Mouse (Mus musculus) hindbrain, embryonic 14.5 days (tissue): ENCODE data around the gene Exoc3l. TPM values are rescaled to one million over a fixed set of nuclear protein-coding genes. Genes with fewer than 3 reads are reported as not detected.
A peak's percentile ranks its signal among the peaks of the same experiment; 100 is the strongest.

ENCODE experiments used
- ATAC-seq: fragments of 200-750 bp; cut with Nextera tagmentation; 2 replicates; pipeline ENCODE4 v1.8.0; 2017; ENCODE audit warnings: moderate number of reproducible peaks, mild to moderate bottlenecking, moderate TSS enrichment, moderate library complexity; ENCODE audit not compliant: low FRiP score
- DNase-seq: peaks from one replicate; pipeline ENCODE4 v3.0.0-alpha.2; 2015; ENCODE audit warnings: low spot score
- H3K27ac ChIP-seq: fragments of 300-500 bp; sonication (generic); 2 replicates; pipeline ENCODE4 v1.5.1; 2014; ENCODE audit warnings: mild to moderate bottlenecking, moderate library complexity
- H3K27me3 ChIP-seq: fragments of 300-500 bp; sonication (generic); 2 replicates; pipeline ENCODE4 v1.6.1; 2014; ENCODE audit warnings: mild to moderate bottlenecking, low read length, mixed read lengths; ENCODE audit not compliant: control insufficient read depth, insufficient read depth
- H3K36me3 ChIP-seq: fragments of 300-500 bp; sonication (generic); replicated peaks from 2 replicates; pipeline ENCODE4 v1.6.1; 2014; ENCODE audit not compliant: control insufficient read depth, insufficient read depth
- H3K4me1 ChIP-seq: fragments of 300-500 bp; sonication (generic); replicated peaks from 2 replicates; pipeline ENCODE4 v1.6.1; 2014; ENCODE audit warnings: antibody characterized with exemption, low read length, mixed read lengths; ENCODE audit not compliant: control insufficient read depth, insufficient read depth
- H3K4me2 ChIP-seq: fragments of 300-500 bp; sonication (generic); replicated peaks from 2 replicates; pipeline ENCODE4 v1.6.1; 2014; ENCODE audit warnings: mild to moderate bottlenecking, moderate library complexity
- H3K4me3 ChIP-seq: fragments of 300-500 bp; sonication (generic); replicated peaks from 2 replicates; pipeline ENCODE4 v1.5.1; 2014; ENCODE audit warnings: mild to moderate bottlenecking, low read length
- H3K9ac ChIP-seq: fragments of 300-500 bp; sonication (generic); 2 replicates; pipeline ENCODE4 v1.6.1; 2014
- H3K9me3 ChIP-seq: fragments of 300-500 bp; sonication (generic); 2 replicates; pipeline ENCODE4 v1.6.1; 2016; ENCODE audit warnings: low read length; ENCODE audit not compliant: control insufficient read depth
- WGBS: fragments of 180-500 bp; shearing (Covaris S2); extraction: QIAGEN DNeasy Blood & Tissue Kit; methylation state at CpG from one replicate; pipeline ENCODE4 v1.1.7; 2014; 5-methylcytosine and 5-hydroxymethylcytosine counted together
- polyA plus RNA-seq: library from polyadenylated mRNA; unstranded; fragments of >200 nt; fragmentation: Nextera tagmentation; extraction: Ambion mirVana; gene quantifications from 2 replicates; pipeline ENCODE4 v1.2.1, GENCODE M21; 2014

The Exoc3l gene
- polyA plus RNA-seq, 1 experiment from 2014 or later, result 12.2 TPM

GRCm38 (mm10) chr8:105266775-105267174, 29.1 kb downstream of the Exoc3l start:
- H3K4me3 ChIP-seq, result no peak overlapping the region
- H3K36me3 ChIP-seq, result no peaks in the 10 kb centered on the region
- H3K27me3 ChIP-seq, result peaks cover 88% of the 10 kb centered on the region
- no peak for DNase-seq
- no peak overlapping the region for H3K9ac ChIP-seq
- H3K27ac ChIP-seq, result no peak overlapping the region
- ATAC-seq, result no peak
- no peak overlapping the region for H3K4me2 ChIP-seq
- H3K9me3 ChIP-seq, result no peaks in the 10 kb centered on the region
- H3K4me1 ChIP-seq, result peaks cover 25% of the 10 kb centered on the region
- 11% methylated on average over 13 of the region's 13 CpGs for WGBS

GRCm38 (mm10) chr8:105265128-105265527, 30.8 kb downstream of the Exoc3l start:
- peak overlapping the region; percentile 42 for H3K4me3 ChIP-seq
- peak overlapping the region; percentile 76 for H3K4me2 ChIP-seq
- 14% methylated on average over 10 of the region's 10 CpGs for WGBS
- H3K4me1 ChIP-seq, result peaks cover 19% of the 10 kb centered on the region
- H3K9ac ChIP-seq, result no peak overlapping the region
- H3K9me3 ChIP-seq, result no peaks in the 10 kb centered on the region
- H3K27me3 ChIP-seq, result peaks cover 88% of the 10 kb centered on the region
- no peaks in the 10 kb centered on the region for H3K36me3 ChIP-seq
- no peak for DNase-seq
- no peak overlapping the region for H3K27ac ChIP-seq
- no peak for ATAC-seq

DNA sequence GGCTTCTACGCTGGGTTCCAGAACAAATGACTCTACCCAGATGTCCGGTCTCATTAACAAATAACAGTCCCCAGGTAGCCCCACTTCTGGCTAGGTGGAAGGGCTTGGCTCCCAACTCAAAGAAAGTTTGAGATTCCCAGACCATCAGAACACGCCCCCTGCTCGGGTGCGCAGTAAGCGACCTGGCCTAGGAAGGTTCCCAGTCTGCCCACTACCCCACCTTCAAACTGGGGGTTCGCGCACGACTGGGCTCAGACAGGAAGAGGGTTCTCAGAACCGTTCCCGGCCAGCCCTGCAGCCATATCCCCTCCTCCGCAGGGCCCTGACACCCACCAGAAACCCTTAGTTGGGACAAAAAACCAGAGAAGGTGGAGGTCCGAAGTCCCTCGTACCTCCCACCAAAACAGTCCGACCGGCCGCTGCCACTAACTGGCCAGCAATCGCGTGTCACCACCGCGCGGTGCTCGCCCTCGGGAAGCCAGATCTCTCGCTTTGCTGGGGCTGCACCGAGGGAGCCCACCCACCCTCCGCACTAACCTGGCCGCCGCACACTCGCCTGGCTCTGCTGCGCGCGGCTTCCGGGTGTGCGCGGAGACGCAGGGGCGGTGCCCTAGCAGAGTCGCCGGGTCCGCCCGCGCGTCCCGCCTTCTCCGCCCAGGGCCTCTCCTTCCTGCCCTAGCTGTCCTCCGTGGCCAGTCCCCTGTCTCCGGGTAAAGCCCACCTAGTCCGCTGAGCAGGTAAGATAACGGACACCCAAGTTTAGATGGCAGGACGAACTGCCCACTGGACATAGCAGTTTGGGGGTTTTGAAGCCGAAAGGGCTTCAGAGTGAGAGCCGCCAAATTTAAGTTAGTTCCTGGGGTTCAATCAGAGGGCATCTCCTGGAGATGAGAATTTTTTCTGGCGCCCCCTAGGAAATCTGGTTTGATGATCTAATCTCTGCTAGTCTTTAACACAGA, 31.6 kb downstream of the Exoc3l start, which contains the start of the genes Tradd and Fbxl8:
Gene Tradd (minus strand): TSS at position 586 of the 959 bp plus-strand sequence.
Gene Fbxl8 (plus strand): TSS at position 625 of the 959 bp plus-strand sequence.
- Histone ChIP-seq H3K9me3 (no peaks in the 10 kb centered on the region), H3K36me3 (no peaks in the 10 kb centered on the region), H3K27ac (no peak within 1 kb of the TSS), H3K9ac (peak within 1 kb of the TSS; percentile 58), H3K4me2 (peak within 1 kb of the TSS; percentile 76), H3K27me3 (peaks cover 87% of the 10 kb centered on the region), H3K4me1 (peaks cover 13% of the 10 kb centered on the region), H3K4me3 (peak within 1 kb of the TSS; percentile 42)
- no peak for DNase-seq
- no peak for ATAC-seq
- WGBS, result 2% methylated on average over 53 of the region's 54 CpGs

- DNase-seq (no peak), ATAC-seq (no peak)
- Histone ChIP-seq H3K27ac (no peak overlapping the region), H3K36me3 (no peaks in the 10 kb centered on the region), H3K4me3 (0 out of 2 replicates have a peak overlapping the region, but pooled peaks have one; percentile 42), H3K4me1 (peaks cover 18% of the 10 kb centered on the region; the same call in 1 of the 2 replicates), H3K4me2 (peak overlapping the region; percentile 76; the same call in 1 of the 2 replicates), H3K9ac (0 out of 2 replicates have a peak overlapping the region, but pooled peaks have one; percentile 58), H3K27me3 (peaks cover 92% of the 10 kb centered on the region), H3K9me3 (no peaks in the 10 kb centered on the region)
- 40% methylated on average over 16 of the region's 16 CpGs for WGBS
Observed at GRCm38 (mm10) chr8:105263244-105263912, 32.5 kb downstream of the Exoc3l start.

DNA sequence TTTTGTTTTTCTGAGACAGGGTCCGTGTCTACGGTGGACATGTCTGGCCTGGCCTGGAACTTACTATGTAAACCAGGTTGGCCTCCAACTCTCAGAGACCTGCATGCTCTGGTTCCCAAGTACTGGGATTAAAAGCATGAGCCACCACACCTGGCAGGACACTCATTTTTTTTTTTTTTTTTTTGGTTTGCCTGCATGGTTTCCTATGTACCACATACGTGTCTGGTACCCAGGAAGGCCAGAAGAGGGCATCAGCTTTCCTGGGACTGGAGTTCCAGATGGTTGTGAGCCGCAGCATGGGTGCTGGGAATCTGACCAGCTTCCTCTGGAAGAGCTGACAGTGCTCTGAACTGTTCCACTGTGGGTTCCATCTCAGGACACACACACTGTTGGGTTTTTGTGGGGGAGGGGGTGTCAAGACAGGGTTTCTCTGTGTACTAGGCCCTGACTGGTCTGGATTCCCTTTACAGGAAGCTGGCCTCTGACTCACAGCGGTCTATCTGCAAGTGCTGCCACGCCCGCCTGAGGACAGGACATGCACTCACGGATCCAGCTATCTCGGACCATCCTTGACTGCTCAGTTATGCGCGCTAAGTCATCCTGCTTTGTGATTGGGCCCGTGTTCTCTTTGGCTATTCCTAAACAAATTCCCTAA, 34.4 kb downstream of the Exoc3l start:
- ATAC-seq (no peak), DNase-seq (no peak)
- Histone ChIP-seq H3K27me3 (peaks cover 90% of the 10 kb centered on the region), H3K9me3 (no peaks in the 10 kb centered on the region), H3K9ac (no peak overlapping the region), H3K36me3 (no peaks in the 10 kb centered on the region), H3K4me2 (no peak overlapping the region), H3K27ac (no peak overlapping the region), H3K4me3 (no peak overlapping the region), H3K4me1 (peaks cover 11% of the 10 kb centered on the region; the same call in 1 of the 2 replicates)
- 85% methylated on average over 12 of the region's 12 CpGs for WGBS

DNA sequence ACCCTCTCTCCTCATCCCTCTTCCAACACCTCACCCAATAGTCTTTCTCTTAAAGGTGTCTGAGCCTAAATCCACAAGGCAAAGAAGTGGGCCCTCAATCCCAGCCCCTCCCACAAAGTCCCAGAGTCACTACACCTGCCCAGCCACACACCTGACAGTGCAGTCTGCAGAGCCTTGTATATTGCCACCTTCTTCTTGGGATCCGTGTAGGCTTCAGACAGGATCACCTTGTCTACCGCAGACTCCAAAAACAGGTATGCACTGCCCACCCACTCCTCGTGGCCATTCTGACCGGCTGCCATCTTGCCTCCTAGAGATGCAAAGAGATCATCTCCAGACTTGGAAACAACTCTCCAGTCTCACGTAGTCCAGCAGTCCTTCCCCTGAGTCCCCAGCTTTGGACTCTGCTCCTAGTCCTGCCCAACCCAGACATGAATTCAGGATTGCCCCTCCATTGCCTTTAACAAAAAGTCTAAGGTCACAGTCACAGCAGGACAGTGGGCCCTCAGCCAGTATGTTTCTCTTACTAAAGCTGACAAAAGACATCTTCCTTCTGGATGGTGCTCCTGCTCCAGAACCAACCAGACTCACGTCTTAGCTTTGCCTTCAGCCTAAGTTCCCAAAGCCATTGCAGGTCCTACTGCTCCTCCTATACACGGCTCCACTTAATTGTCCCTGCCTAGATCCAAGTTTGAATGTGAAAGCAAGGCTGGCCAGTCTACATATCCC, 35.4 kb downstream of the Exoc3l start:
- Histone ChIP-seq H3K9me3 (no peaks in the 10 kb centered on the region), H3K36me3 (no peaks in the 10 kb centered on the region), H3K27ac (no peak overlapping the region), H3K4me3 (no peak overlapping the region), H3K4me1 (peaks cover 11% of the 10 kb centered on the region; the same call in 1 of the 2 replicates), H3K9ac (no peak overlapping the region), H3K27me3 (peaks cover 90% of the 10 kb centered on the region), H3K4me2 (no peak overlapping the region)
- 52% methylated on average over 7 of the region's 7 CpGs for WGBS
- no peak for ATAC-seq
- DNase-seq, result no peak

DNA sequence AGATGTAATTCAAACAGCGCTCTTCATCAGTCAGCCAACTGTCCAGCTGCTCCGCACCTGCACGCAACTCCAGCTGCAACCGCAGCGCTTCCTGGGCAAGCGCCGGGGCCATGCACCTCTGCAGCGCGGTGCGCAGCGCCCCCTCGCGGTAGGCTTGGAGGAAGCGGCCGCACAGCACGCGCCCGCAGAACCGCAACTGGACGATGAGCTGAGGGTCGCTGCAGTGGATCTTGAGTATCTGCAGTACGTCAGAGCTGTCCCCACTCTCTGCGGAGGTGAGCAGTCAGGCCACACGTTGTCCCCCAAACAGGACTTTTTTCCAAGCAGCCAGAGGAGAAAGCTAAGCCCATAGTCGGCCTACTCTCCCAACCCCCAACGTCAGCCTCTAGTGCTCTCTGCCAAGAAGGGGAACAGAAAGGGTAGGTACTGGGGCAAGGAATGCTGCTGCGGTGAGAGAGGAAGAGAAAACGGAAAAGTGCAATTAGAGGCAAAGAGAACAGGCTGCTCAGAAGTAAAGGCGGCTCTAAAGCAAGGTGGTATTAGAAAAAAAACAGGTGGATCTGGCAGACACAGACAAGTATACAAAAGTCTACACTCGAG, 36.1 kb downstream of the Exoc3l start:
- Histone ChIP-seq H3K4me3 (peak overlapping the region; percentile 32), H3K36me3 (no peaks in the 10 kb centered on the region), H3K9ac (no peak overlapping the region), H3K4me2 (peak overlapping the region; percentile 68), H3K9me3 (no peaks in the 10 kb centered on the region), H3K27me3 (peaks cover 90% of the 10 kb centered on the region), H3K4me1 (peaks cover 15% of the 10 kb centered on the region; the same call in 1 of the 2 replicates), H3K27ac (no peak overlapping the region)
- WGBS, result 3% methylated on average over 30 of the region's 30 CpGs
- DNase-seq (peak; percentile 83), ATAC-seq (peak; percentile 64)
